ENCODE assay signal across 8 mouse cellular contexts in the genomic region with DNA sequence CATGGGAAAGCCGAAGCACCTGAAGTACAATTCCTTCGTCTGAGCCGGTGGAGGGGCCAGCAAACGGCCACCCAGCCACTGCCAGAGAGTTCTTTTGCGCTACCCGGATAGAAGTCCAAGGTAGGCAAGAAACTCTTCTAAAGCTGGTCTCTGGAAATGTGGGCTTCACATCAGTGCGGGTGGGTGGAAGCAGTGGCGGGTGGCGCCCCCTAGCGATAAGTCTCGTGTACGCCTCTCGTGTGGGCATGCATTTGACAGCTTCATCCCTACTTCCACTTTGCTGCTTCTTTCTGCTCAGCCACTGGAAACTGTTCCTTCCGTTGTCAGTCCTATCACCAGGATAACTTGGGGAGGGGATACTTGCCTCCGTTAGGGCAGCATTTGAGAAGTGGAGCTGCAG. TPM values are rescaled to one million over a fixed set of nuclear protein-coding genes. Genes with fewer than 3 reads are reported as not detected.
DNase-seq lines count a peak whose midpoint lies in the region; ATAC-seq and TF ChIP-seq lines count a peak whose summit lies in the region.

No protein-coding gene starts in this region.

- peak; percentile 71 for TF ChIP-seq CTCF in liver, adult 2 months (IDR thresholded peaks at IDR 0.05; ENCODE audit: low read depth, low read length)

- no peaks in the 10 kb centered on the region for H3K79me2 ChIP-seq in liver, adult 2 months (ENCODE audit: control insufficient read depth, insufficient read depth, low read length)

- H3K9ac ChIP-seq in forebrain, embryonic 11.5 days (ENCODE audit: low read length): no peak overlapping the region
- no peak overlapping the region for H3K9ac ChIP-seq in forebrain, embryonic 13.5 days
- no peak overlapping the region for H3K9ac ChIP-seq in liver, adult 2 months (ENCODE audit: low read depth, low read length)
- no peak overlapping the region for H3K9ac ChIP-seq in liver, embryonic 11.5 days (ENCODE audit: low read depth, low read length)

- no peak overlapping the region for H3K4me2 ChIP-seq in forebrain, embryonic 11.5 days (ENCODE audit: low read depth, low read length, severe bottlenecking)
- H3K4me2 ChIP-seq in forebrain, embryonic 13.5 days: no peak overlapping the region
- H3K4me2 ChIP-seq in liver, embryonic 11.5 days: no peak overlapping the region

- no peak for TF ChIP-seq POLR2A in liver, adult 2 months (IDR thresholded peaks at IDR 0.05; ENCODE audit: extremely low read depth, insufficient read depth, low read length)

- H3K4me1 ChIP-seq in forebrain, embryonic 11.5 days (replicated peaks; ENCODE audit: control insufficient read depth, insufficient read depth, low read length): 0 out of 2 replicates have a peak, but pooled peaks cover 2% of the 10 kb centered on the region
- peaks cover 6% of the 10 kb centered on the region for H3K4me1 ChIP-seq in forebrain, embryonic 13.5 days
- H3K4me1 ChIP-seq in liver, adult 2 months (ENCODE audit: control insufficient read depth, insufficient read depth, low read length): no peaks in the 10 kb centered on the region
- no peaks in the 10 kb centered on the region for H3K4me1 ChIP-seq in liver, embryonic 11.5 days (replicated peaks; ENCODE audit: control insufficient read depth, insufficient read depth, low read length)

- peak; percentile 81 for DNase-seq in forebrain, embryonic 11.5 days (ENCODE audit: low spot score)
- DNase-seq in liver, adult 2 months (ENCODE audit: extremely low read depth, low read depth, low spot score): no peak
- no peak for DNase-seq in liver, embryonic 11.5 days (ENCODE audit: low spot score)
- DNase-seq in ZHBTc4 (ENCODE audit: low read depth, low spot score): peak; percentile 74
- DNase-seq in induced T-regulatory cell, adult 2 months (ENCODE audit: low read depth): peak; percentile 61
- peak; percentile 82 for DNase-seq in testis, postnatal 10 days (ENCODE audit: low spot score)
- no peak for DNase-seq in left cerebral cortex, adult 9 months (ENCODE audit: low spot score in 2 of 2)

- 43% methylated on average over 15 of the region's 15 CpGs for WGBS in forebrain, embryonic 11.5 days
- 41% methylated on average over 15 of the region's 15 CpGs for WGBS in forebrain, embryonic 13.5 days
- 48% methylated on average over 15 of the region's 15 CpGs for WGBS in liver, adult 2 months
- WGBS in liver, embryonic 11.5 days: 38% methylated on average over 15 of the region's 15 CpGs

- ATAC-seq in forebrain, embryonic 11.5 days (replicated peaks; ENCODE audit: low FRiP score): no peak
- no peak for ATAC-seq in forebrain, embryonic 13.5 days
- ATAC-seq in liver, embryonic 11.5 days (replicated peaks; ENCODE audit: low FRiP score): no peak

- H3K9me3 ChIP-seq in forebrain, embryonic 11.5 days (ENCODE audit: control insufficient read depth, low read length): no peaks in the 10 kb centered on the region
- H3K9me3 ChIP-seq in forebrain, embryonic 13.5 days (replicated peaks): no peaks in the 10 kb centered on the region
- H3K9me3 ChIP-seq in liver, embryonic 11.5 days (ENCODE audit: control insufficient read depth, low read length): no peaks in the 10 kb centered on the region

- no peaks in the 10 kb centered on the region for H3K27me3 ChIP-seq in forebrain, embryonic 11.5 days (ENCODE audit: control insufficient read depth, insufficient read depth, low read length)
- peaks cover 3% of the 10 kb centered on the region for H3K27me3 ChIP-seq in forebrain, embryonic 13.5 days
- H3K27me3 ChIP-seq in liver, adult 2 months (ENCODE audit: control insufficient read depth, insufficient read depth, low read length): no peaks in the 10 kb centered on the region
- peaks cover 10% of the 10 kb centered on the region for H3K27me3 ChIP-seq in liver, embryonic 11.5 days (replicated peaks; ENCODE audit: control insufficient read depth, insufficient read depth, low read length)

- H3K4me3 ChIP-seq in forebrain, embryonic 11.5 days (ENCODE audit: low read depth, low read length): no peak overlapping the region
- H3K4me3 ChIP-seq in forebrain, embryonic 13.5 days: no peak overlapping the region
- H3K4me3 ChIP-seq in liver, adult 2 months (ENCODE audit: insufficient read depth, low read depth, low read length): no peak overlapping the region
- H3K4me3 ChIP-seq in liver, embryonic 11.5 days (ENCODE audit: low read depth, low read length): no peak overlapping the region

- H3K27ac ChIP-seq in forebrain, embryonic 11.5 days (ENCODE audit: low read depth, low read length): no peak overlapping the region
- H3K27ac ChIP-seq in forebrain, embryonic 13.5 days: no peak overlapping the region
- no peak overlapping the region for H3K27ac ChIP-seq in liver, adult 2 months (replicated peaks; ENCODE audit: insufficient read depth, low read depth, low read length)
- no peak overlapping the region for H3K27ac ChIP-seq in liver, embryonic 11.5 days (ENCODE audit: low read depth, low read length)

- H3K36me3 ChIP-seq in forebrain, embryonic 11.5 days (ENCODE audit: control insufficient read depth, insufficient read depth, low read length): no peaks in the 10 kb centered on the region
- no peaks in the 10 kb centered on the region for H3K36me3 ChIP-seq in forebrain, embryonic 13.5 days (ENCODE audit: poor library complexity, severe bottlenecking)
- no peaks in the 10 kb centered on the region for H3K36me3 ChIP-seq in liver, adult 2 months (ENCODE audit: control insufficient read depth, insufficient read depth, low read length)
- H3K36me3 ChIP-seq in liver, embryonic 11.5 days (ENCODE audit: control insufficient read depth, insufficient read depth, low read length): no peaks in the 10 kb centered on the region

RNA-seq across cellular contexts. Expression of gene Zap70, which starts 15.1 kb away (rescaled TPM):
- 0.37 and 0.44 TPM in 2 replicates for polyA plus RNA-seq in forebrain, embryonic 11.5 days (2014; fragmentation: Nextera tagmentation; extraction: Ambion mirVana)
- polyA plus RNA-seq in forebrain, embryonic 13.5 days (2015; fragmentation: Nextera tagmentation; extraction: Ambion mirVana): 0.71 and 1.1 TPM in 2 replicates
- total RNA-seq in liver, adult 2 months (2014; rRNA removed): 14.8 and 15.2 TPM in 2 replicates
- 18.1 and 24.4 TPM in 2 replicates for polyA plus RNA-seq in liver, adult 2 months (2012; rRNA removed)
- polyA plus RNA-seq in liver, embryonic 11.5 days (2014; fragmentation: Nextera tagmentation; extraction: Ambion mirVana): 0.16 and 0.19 TPM in 2 replicates

RNA-seq across cellular contexts. Expression of gene Actr1b, which starts 32.2 kb away (rescaled TPM):
- polyA plus RNA-seq in forebrain, embryonic 11.5 days (2014; fragmentation: Nextera tagmentation; extraction: Ambion mirVana): 104 and 113 TPM in 2 replicates
- polyA plus RNA-seq in forebrain, embryonic 13.5 days (2015; fragmentation: Nextera tagmentation; extraction: Ambion mirVana): 88.0 and 95.6 TPM in 2 replicates
- total RNA-seq in liver, adult 2 months (2014; rRNA removed): 34.9 and 38.5 TPM in 2 replicates
- 62.6 and 71.3 TPM in 2 replicates for polyA plus RNA-seq in liver, adult 2 months (2012; rRNA removed)
- polyA plus RNA-seq in liver, embryonic 11.5 days (2014; fragmentation: Nextera tagmentation; extraction: Ambion mirVana): 74.1 and 81.0 TPM in 2 replicates

RNA-seq across cellular contexts. Expression of gene 4933424G06Rik, which starts 36.5 kb away (rescaled TPM):
- 0.17 TPM in 1 of 2 replicates, not detected in the other for polyA plus RNA-seq in forebrain, embryonic 11.5 days (2014; fragmentation: Nextera tagmentation; extraction: Ambion mirVana)
- 0.69 TPM in 1 of 2 replicates, not detected in the other for polyA plus RNA-seq in forebrain, embryonic 13.5 days (2015; fragmentation: Nextera tagmentation; extraction: Ambion mirVana)
- not detected in 2 replicates for total RNA-seq in liver, adult 2 months (2014; rRNA removed)
- polyA plus RNA-seq in liver, adult 2 months (2012; rRNA removed): not detected in 2 replicates
- polyA plus RNA-seq in liver, embryonic 11.5 days (2014; fragmentation: Nextera tagmentation; extraction: Ambion mirVana): not detected in 2 replicates

RNA-seq across cellular contexts. Expression of gene Cox5b, which starts 55.2 kb away (rescaled TPM):
- 437 and 453 TPM in 2 replicates for polyA plus RNA-seq in forebrain, embryonic 11.5 days (2014; fragmentation: Nextera tagmentation; extraction: Ambion mirVana)
- 555 and 572 TPM in 2 replicates for polyA plus RNA-seq in forebrain, embryonic 13.5 days (2015; fragmentation: Nextera tagmentation; extraction: Ambion mirVana)
- total RNA-seq in liver, adult 2 months (2014; rRNA removed): 445 and 458 TPM in 2 replicates
- 756 and 791 TPM in 2 replicates for polyA plus RNA-seq in liver, adult 2 months (2012; rRNA removed)
- polyA plus RNA-seq in liver, embryonic 11.5 days (2014; fragmentation: Nextera tagmentation; extraction: Ambion mirVana): 752 and 790 TPM in 2 replicates

Comparison
In these comparisons a context has a peak if more than half of its experiments do, and no peak if none do; other contexts are left out.
1. DNase-seq: peak in forebrain, embryonic 11.5 days (single experiment), ZHBTc4 (single experiment), induced T-regulatory cell, adult 2 months (single experiment) and testis, postnatal 10 days (single experiment); none in liver, adult 2 months (single experiment), liver, embryonic 11.5 days (single experiment) and left cerebral cortex, adult 9 months (0 of 2).